28 mouse cellular contexts compared by ENCODE assay signal in the genomic region with DNA sequence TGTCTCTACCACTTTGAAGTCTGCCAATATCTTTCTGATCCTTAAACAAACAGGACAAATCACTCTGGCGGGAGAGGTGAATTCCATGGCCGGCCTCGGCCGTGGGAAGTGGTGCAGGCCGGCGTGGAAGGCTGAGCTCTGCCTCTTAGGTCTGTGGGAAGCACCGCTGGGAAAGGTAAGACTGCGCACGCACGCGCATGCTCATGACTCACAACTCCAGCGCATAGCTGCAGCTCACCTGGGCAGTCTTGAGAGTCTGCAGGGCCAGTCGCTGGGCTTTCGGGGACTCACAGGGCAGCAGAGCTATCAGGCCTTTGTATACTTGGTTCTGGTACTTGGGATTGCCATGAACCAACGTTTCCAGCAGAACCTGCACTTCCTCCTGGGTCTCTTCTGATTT. TPM values are rescaled to one million over a fixed set of nuclear protein-coding genes. Genes with fewer than 3 reads are reported as not detected.
DNase-seq lines count a peak whose midpoint lies in the region; ATAC-seq lines count a peak whose summit lies in the region.
"Had no signal": no experiment of that assay in that cellular context is flagged by ENCODE, and none has a peak within 500 bp of the region (broad histone marks: within the 10 kb centered on the region; RNA-seq: fewer than 3 reads in every experiment).

No protein-coding gene starts in this region.

- no peak for ATAC-seq in embryonic facial prominence, embryonic 13.5 days (ENCODE audit: insufficient number of reproducible peaks, insufficient read depth, low FRiP score, low TSS enrichment, low read depth)
- no peak for ATAC-seq in midbrain, embryonic 14.5 days (ENCODE audit: low FRiP score, low TSS enrichment)
- ATAC-seq in hindbrain, embryonic 12.5 days (ENCODE audit: low FRiP score) = no peak
- ATAC-seq: forebrain, embryonic 15.5 days; liver, embryonic 12.5 days; liver, postnatal 0 days; Patski had no signal

- peak overlapping the region; percentile 3; the same call in 1 of the 2 replicates for H3K9ac ChIP-seq in embryonic facial prominence, embryonic 13.5 days
- no peak overlapping the region for H3K9ac ChIP-seq in midbrain, embryonic 14.5 days (replicated peaks; ENCODE audit: low read length)
- no peak overlapping the region for H3K9ac ChIP-seq in hindbrain, embryonic 12.5 days
- H3K9ac ChIP-seq: forebrain, embryonic 15.5 days; hindbrain, embryonic 13.5 days; kidney, embryonic 15.5 days; liver, embryonic 12.5 days; liver, postnatal 0 days; midbrain, embryonic 12.5 days had no signal

- 72% methylated on average over 15 of the region's 15 CpGs for WGBS in embryonic facial prominence, embryonic 13.5 days
- WGBS in embryonic facial prominence, embryonic 10.5 days = 75% methylated on average over 15 of the region's 15 CpGs
- 76% methylated on average over 15 of the region's 15 CpGs for WGBS in midbrain, embryonic 10.5 days
- WGBS in midbrain, embryonic 14.5 days = 72% methylated on average over 15 of the region's 15 CpGs
- WGBS in hindbrain, embryonic 12.5 days = 77% methylated on average over 15 of the region's 15 CpGs

- H3K9me3 ChIP-seq in embryonic facial prominence, embryonic 13.5 days = no peaks in the 10 kb centered on the region
- no peaks in the 10 kb centered on the region for H3K9me3 ChIP-seq in embryonic facial prominence, embryonic 10.5 days
- no peaks in the 10 kb centered on the region for H3K9me3 ChIP-seq in midbrain, embryonic 10.5 days (replicated peaks)
- no peaks in the 10 kb centered on the region for H3K9me3 ChIP-seq in midbrain, embryonic 14.5 days (ENCODE audit: control insufficient read depth, low read length)
- H3K9me3 ChIP-seq in hindbrain, embryonic 12.5 days (replicated peaks) = no peaks in the 10 kb centered on the region
- H3K9me3 ChIP-seq: forebrain, embryonic 10.5 days; forebrain, embryonic 15.5 days; hindbrain, embryonic 13.5 days; kidney, embryonic 15.5 days; liver, embryonic 12.5 days; midbrain, embryonic 12.5 days had no signal

- H3K27me3 ChIP-seq in embryonic facial prominence, embryonic 13.5 days = no peaks in the 10 kb centered on the region
- H3K27me3 ChIP-seq in embryonic facial prominence, embryonic 10.5 days (replicated peaks; ENCODE audit: low read depth, poor library complexity, severe bottlenecking) = no peaks in the 10 kb centered on the region; the same call in 1 of the 2 replicates
- no peaks in the 10 kb centered on the region; the same call in 1 of the 2 replicates for H3K27me3 ChIP-seq in midbrain, embryonic 10.5 days (ENCODE audit: low read depth, poor library complexity, severe bottlenecking)
- no peaks in the 10 kb centered on the region for H3K27me3 ChIP-seq in midbrain, embryonic 14.5 days (ENCODE audit: control insufficient read depth, insufficient read depth, low read length)
- H3K27me3 ChIP-seq in hindbrain, embryonic 12.5 days = no peaks in the 10 kb centered on the region
- H3K27me3 ChIP-seq: forebrain, embryonic 15.5 days; Patski had no signal

- 0 out of 2 replicates have a peak, but pooled peaks cover 5% of the 10 kb centered on the region for H3K4me1 ChIP-seq in embryonic facial prominence, embryonic 13.5 days
- peaks cover 9% of the 10 kb centered on the region for H3K4me1 ChIP-seq in embryonic facial prominence, embryonic 10.5 days
- 0 out of 2 replicates have a peak, but pooled peaks cover 3% of the 10 kb centered on the region for H3K4me1 ChIP-seq in midbrain, embryonic 10.5 days
- H3K4me1 ChIP-seq in midbrain, embryonic 14.5 days (ENCODE audit: control insufficient read depth, insufficient read depth, low read length) = no peaks in the 10 kb centered on the region
- no peaks in the 10 kb centered on the region for H3K4me1 ChIP-seq in hindbrain, embryonic 12.5 days
- H3K4me1 ChIP-seq: hindbrain, embryonic 13.5 days; kidney, embryonic 15.5 days; midbrain, embryonic 12.5 days had no signal

- no peak overlapping the region for H3K4me3 ChIP-seq in embryonic facial prominence, embryonic 13.5 days
- H3K4me3 ChIP-seq in embryonic facial prominence, embryonic 10.5 days = no peak overlapping the region
- no peak overlapping the region for H3K4me3 ChIP-seq in midbrain, embryonic 10.5 days
- no peak overlapping the region for H3K4me3 ChIP-seq in midbrain, embryonic 14.5 days (replicated peaks; ENCODE audit: low read depth, low read length)
- H3K4me3 ChIP-seq in hindbrain, embryonic 12.5 days = no peak overlapping the region
- H3K4me3 ChIP-seq: forebrain, embryonic 10.5 days; forebrain, embryonic 15.5 days; hindbrain, embryonic 13.5 days; kidney, embryonic 15.5 days; liver, embryonic 12.5 days; midbrain, embryonic 12.5 days had no signal

- no peaks in the 10 kb centered on the region for H3K36me3 ChIP-seq in embryonic facial prominence, embryonic 13.5 days
- no peaks in the 10 kb centered on the region for H3K36me3 ChIP-seq in embryonic facial prominence, embryonic 10.5 days (replicated peaks)
- no peaks in the 10 kb centered on the region for H3K36me3 ChIP-seq in midbrain, embryonic 10.5 days
- H3K36me3 ChIP-seq in midbrain, embryonic 14.5 days (ENCODE audit: control insufficient read depth, insufficient read depth, low read length) = no peaks in the 10 kb centered on the region
- no peaks in the 10 kb centered on the region for H3K36me3 ChIP-seq in hindbrain, embryonic 12.5 days
- H3K36me3 ChIP-seq: forebrain, embryonic 10.5 days; forebrain, embryonic 15.5 days; hindbrain, embryonic 13.5 days; kidney, embryonic 15.5 days; liver, embryonic 12.5 days; midbrain, embryonic 12.5 days had no signal

- no peak for DNase-seq in embryonic facial prominence, embryonic 10.5 days (ENCODE audit: low spot score)
- DNase-seq in midbrain, embryonic 10.5 days (ENCODE audit: low spot score) = no peak
- no peak for DNase-seq in midbrain, embryonic 14.5 days
- DNase-seq in R1 (ENCODE audit: low read depth, low spot score) = peak; percentile 33
- DNase-seq in lung, postnatal 36 days = peak; percentile 34
- DNase-seq in cerebellum, postnatal 36 days = no peak
- DNase-seq: adrenal gland, postnatal 25 days; cerebellum, adult 11-12 months; gastrocnemius, postnatal 25 days; heart, adult 11 months; heart, postnatal 36 days; kidney, adult 18-20 months; left cerebral cortex, postnatal 4 days; right cerebral cortex, postnatal 14 days; thymus, postnatal 14 days had no signal

- no peak overlapping the region for H3K27ac ChIP-seq in embryonic facial prominence, embryonic 13.5 days
- no peak overlapping the region for H3K27ac ChIP-seq in embryonic facial prominence, embryonic 10.5 days (replicated peaks)
- H3K27ac ChIP-seq in midbrain, embryonic 10.5 days (replicated peaks) = 0 out of 2 replicates have a peak overlapping the region, but pooled peaks have one; percentile 33
- no peak overlapping the region for H3K27ac ChIP-seq in midbrain, embryonic 14.5 days (replicated peaks; ENCODE audit: low read depth, low read length)
- no peak overlapping the region for H3K27ac ChIP-seq in hindbrain, embryonic 12.5 days
- H3K27ac ChIP-seq: forebrain, embryonic 10.5 days; forebrain, embryonic 15.5 days; hindbrain, embryonic 13.5 days; kidney, embryonic 15.5 days; liver, embryonic 12.5 days; midbrain, embryonic 12.5 days had no signal

- no peak overlapping the region for H3K4me2 ChIP-seq in embryonic facial prominence, embryonic 13.5 days
- H3K4me2 ChIP-seq in midbrain, embryonic 14.5 days (ENCODE audit: low read length) = no peak overlapping the region
- no peak overlapping the region for H3K4me2 ChIP-seq in hindbrain, embryonic 12.5 days (replicated peaks)
- H3K4me2 ChIP-seq: forebrain, embryonic 15.5 days; heart, embryonic 11.5 days; hindbrain, embryonic 13.5 days; kidney, embryonic 15.5 days; liver, embryonic 12.5 days; midbrain, embryonic 12.5 days had no signal

RNA-seq across cellular contexts. Expression of a gene that starts 22.2 kb away (rescaled TPM):
- 14.9 and 17.5 TPM in 2 replicates for polyA plus RNA-seq in embryonic facial prominence, embryonic 13.5 days (2015; fragmentation: Nextera tagmentation; extraction: Ambion mirVana)
- polyA plus RNA-seq in embryonic facial prominence, embryonic 10.5 days (2016; fragmentation: Nextera tagmentation; extraction: Ambion mirVana) = 10.8 and 11.6 TPM in 2 replicates
- 8.2 and 8.7 TPM in 2 replicates for polyA plus RNA-seq in midbrain, embryonic 10.5 days (2016; fragmentation: Nextera tagmentation; extraction: Ambion mirVana)
- polyA plus RNA-seq in midbrain, embryonic 14.5 days (2014; fragmentation: Nextera tagmentation; extraction: Ambion mirVana) = 9.1 and 12.2 TPM in 2 replicates
- polyA plus RNA-seq in hindbrain, embryonic 12.5 days (2016; fragmentation: Nextera tagmentation; extraction: Ambion mirVana) = 9.0 and 9.6 TPM in 2 replicates

RNA-seq across cellular contexts. Expression of a gene that starts 22.3 kb away (rescaled TPM):
- 1.4 and 1.6 TPM in 2 replicates for polyA plus RNA-seq in embryonic facial prominence, embryonic 13.5 days (2015; fragmentation: Nextera tagmentation; extraction: Ambion mirVana)
- 0.26 TPM in 2 replicates for polyA plus RNA-seq in embryonic facial prominence, embryonic 10.5 days (2016; fragmentation: Nextera tagmentation; extraction: Ambion mirVana)
- polyA plus RNA-seq in midbrain, embryonic 10.5 days (2016; fragmentation: Nextera tagmentation; extraction: Ambion mirVana) = 0.22 and 0.36 TPM in 2 replicates
- polyA plus RNA-seq in midbrain, embryonic 14.5 days (2014; fragmentation: Nextera tagmentation; extraction: Ambion mirVana) = 0.54 and 0.73 TPM in 2 replicates
- 0.78 and 1.3 TPM in 2 replicates for polyA plus RNA-seq in hindbrain, embryonic 12.5 days (2016; fragmentation: Nextera tagmentation; extraction: Ambion mirVana)
- polyA plus RNA-seq: C2C12; liver, postnatal 0 days; small intestine, adult 2 months had no signal

RNA-seq across cellular contexts. Expression of a gene that starts 47.2 kb away (rescaled TPM):
- 63.4 and 73.4 TPM in 2 replicates for polyA plus RNA-seq in embryonic facial prominence, embryonic 13.5 days (2015; fragmentation: Nextera tagmentation; extraction: Ambion mirVana)
- polyA plus RNA-seq in embryonic facial prominence, embryonic 10.5 days (2016; fragmentation: Nextera tagmentation; extraction: Ambion mirVana) = 115 and 119 TPM in 2 replicates
- polyA plus RNA-seq in midbrain, embryonic 10.5 days (2016; fragmentation: Nextera tagmentation; extraction: Ambion mirVana) = 107 and 113 TPM in 2 replicates
- polyA plus RNA-seq in midbrain, embryonic 14.5 days (2014; fragmentation: Nextera tagmentation; extraction: Ambion mirVana) = 7.2 and 16.0 TPM in 2 replicates
- 55.6 and 56.4 TPM in 2 replicates for polyA plus RNA-seq in hindbrain, embryonic 12.5 days (2016; fragmentation: Nextera tagmentation; extraction: Ambion mirVana)

Comparison
In these comparisons a context has a peak if more than half of its experiments do, and no peak if none do; other contexts are left out.
1. DNase-seq: peak in R1 (single experiment) and lung, postnatal 36 days (single experiment); none in embryonic facial prominence, embryonic 10.5 days (single experiment), midbrain, embryonic 10.5 days (single experiment), midbrain, embryonic 14.5 days (single experiment) and cerebellum, postnatal 36 days (0 of 2).